Mouse (Mus musculus) testis, postnatal 10 days (tissue): ENCODE measurements around the gene Rcn3.

ENCODE experiments used
- DNase-seq: peaks from one replicate; pipeline ENCODE4 v3.0.0; 2021; ENCODE audit warnings: low spot score

The Rcn3 gene

DNA sequence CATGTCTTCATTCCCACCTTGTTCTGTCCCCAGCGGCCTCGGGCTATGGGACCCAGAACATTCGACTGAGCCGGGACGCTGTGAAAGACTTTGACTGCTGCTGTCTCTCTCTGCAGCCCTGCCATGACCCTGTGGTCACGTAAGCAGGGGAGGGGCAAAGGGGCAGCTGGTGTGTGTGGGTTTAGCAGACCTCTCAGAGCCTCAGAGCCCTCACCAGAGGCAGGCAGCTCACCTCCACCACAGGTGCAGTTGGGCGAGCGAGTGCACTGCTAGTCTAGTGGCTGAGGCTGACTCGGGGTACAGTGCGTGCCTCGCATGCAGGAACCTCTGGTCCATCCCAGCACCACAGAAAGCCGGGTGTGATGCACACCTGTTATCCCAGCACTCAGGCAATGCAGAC lies 18.1 kb downstream of the Rcn3 start:
- no peak for DNase-seq

DNA sequence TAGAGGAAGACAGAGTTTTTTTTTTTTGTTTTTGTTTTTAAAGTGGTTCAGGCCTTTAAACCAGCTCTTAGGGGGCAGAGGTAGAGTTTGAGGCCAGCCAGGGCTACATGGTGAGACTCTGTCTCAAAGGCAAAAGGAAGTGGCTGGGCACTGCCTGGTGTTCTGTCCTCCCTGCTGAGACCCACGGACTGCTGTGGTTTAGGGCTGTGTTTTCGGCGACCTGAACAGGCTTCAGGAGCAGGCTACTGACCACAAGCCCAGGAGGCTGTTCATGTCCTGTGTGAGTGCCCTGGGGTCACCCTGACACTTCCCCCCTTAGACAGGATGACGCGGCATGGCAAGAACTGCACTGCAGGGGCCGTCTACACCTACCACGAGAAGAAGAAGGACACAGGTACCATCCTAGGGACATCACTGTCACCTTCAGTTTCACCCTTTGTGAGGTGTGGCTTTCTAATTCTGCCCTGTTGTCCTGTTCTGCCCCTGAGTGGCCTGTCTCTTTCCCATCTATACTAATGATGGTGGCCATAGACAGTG lies 18.8 kb downstream of the Rcn3 start:
- no peak for DNase-seq

DNA sequence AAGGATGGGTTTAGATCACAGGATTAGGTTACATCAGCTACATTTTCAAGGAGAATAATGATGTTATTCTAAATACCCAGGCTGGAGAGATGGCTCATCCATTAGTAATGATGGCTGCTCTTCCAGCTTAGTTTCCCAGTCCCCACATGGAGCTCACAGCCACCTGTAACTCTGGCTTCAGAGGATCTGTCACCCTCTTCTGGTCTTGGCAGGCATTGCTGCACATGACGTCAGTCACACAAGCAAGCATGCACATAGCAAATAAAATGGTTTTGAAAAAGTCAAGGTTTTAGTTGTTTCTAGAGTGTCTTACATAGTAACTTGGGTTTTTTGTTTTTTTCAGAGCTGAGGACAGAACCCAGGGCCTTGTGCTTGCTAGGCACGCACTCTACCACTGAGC lies 19.8 kb downstream of the Rcn3 start:
- DNase-seq, result no peak

DNA sequence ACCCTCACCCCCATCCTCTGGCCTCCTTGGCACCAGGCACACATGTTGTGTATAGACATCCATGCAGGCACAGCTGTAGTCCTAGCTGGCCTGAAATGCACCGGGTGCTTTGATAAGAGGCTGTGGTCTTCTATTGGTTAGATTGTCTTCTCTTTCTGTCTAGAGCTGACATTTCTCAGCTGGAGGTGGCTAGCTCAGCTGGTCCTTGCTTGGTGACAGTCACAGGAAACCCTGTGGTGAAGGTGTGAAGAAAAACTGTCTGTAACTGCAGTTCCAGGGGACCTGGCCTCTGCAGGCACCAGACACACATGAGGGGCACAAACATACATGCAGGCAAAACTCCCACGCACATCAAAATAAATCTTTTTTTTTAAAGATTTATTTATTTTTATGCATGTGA lies 22.4 kb downstream of the Rcn3 start:
- no peak for DNase-seq

DNA sequence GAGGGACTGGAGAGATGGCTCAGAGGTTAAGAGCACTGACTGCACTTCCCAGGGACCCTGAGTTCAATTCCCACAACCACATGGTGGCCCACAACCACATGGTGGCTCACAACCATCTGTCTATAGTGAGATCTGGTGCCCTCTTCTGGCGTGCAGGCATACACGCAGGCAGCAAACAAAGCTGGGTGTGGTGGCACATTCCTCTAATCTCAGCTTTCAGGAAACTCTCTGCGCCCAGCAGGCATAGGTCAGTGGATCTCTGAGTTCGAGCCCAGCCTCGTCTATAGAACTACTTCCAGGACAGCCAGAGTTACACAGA lies 24.1 kb downstream of the Rcn3 start:
- DNase-seq, result peak; percentile 72

DNA sequence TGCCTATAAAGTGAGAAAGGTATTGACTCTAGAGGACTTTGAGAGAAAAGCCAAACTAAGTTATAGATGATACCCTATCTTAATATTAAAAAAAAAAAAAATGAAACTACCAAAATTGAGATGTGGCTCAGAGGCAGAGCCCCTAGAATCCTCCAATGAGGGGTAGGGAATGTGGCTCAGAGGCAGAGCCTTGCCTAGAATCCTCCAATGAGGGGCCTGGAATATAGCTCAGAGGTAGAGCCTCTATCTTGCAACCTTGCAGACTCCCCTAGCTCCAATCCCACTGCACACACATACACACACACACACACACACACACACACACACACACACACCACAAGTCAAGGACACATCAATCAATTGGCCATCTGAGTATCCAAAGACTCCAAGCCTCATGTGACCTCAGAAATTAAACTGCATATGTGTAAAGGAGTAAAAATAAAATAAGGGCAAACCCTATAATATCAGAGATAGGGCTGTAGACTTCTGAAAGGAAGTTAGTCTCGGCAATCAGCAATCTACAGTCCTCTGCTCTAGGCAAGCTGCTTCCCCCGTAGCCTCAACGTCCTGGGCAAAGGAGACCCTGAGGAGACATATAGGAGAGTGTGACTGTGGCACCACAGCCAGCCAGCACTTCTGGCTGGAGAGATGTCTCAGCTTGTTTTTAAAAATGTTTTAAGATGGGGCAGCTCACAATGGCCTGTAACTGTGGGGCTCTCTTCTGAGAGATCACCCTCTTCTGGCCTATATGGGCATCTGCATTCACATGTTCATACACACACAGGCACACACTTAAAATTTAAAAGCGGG lies 24.6 kb downstream of the Rcn3 start:
- no peak for DNase-seq

DNA sequence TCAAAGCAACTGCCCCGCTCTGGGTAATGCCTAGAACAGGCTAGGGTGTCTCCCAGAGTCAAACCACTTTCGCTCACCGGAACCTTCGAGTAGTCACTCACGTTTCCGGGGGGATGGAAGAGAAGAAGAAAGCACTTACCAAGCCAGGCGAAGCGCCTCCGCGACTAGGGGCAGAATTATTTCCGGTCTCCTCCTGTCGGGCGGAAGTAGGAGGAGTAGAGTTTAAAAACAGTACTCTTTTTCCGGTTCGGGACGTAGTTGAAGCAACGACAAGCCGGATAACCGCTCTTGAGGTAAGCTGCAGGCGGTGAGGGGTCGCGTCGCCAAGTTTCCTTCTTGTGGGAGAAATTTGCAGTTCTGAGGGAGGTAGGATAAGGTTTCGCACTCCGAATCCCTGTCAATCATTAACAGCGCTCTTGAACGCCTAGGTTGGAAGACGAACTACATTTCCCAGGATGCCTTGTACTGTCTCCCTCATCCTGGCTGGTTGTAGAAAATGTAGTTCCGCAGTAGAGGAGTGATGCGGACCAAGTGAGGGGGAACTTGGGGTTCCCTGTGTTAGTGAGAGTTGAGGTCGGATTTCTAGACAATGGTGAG lies 29.7 kb downstream of the Rcn3 start, which contains the start of the genes Nosip and Prrg2:
Nosip (plus strand) TSS at position 191 of the 597 bp plus-strand sequence.
Prrg2 (minus strand) TSS at position 439 of the 597 bp plus-strand sequence.
- peak; percentile 91 for DNase-seq

DNA sequence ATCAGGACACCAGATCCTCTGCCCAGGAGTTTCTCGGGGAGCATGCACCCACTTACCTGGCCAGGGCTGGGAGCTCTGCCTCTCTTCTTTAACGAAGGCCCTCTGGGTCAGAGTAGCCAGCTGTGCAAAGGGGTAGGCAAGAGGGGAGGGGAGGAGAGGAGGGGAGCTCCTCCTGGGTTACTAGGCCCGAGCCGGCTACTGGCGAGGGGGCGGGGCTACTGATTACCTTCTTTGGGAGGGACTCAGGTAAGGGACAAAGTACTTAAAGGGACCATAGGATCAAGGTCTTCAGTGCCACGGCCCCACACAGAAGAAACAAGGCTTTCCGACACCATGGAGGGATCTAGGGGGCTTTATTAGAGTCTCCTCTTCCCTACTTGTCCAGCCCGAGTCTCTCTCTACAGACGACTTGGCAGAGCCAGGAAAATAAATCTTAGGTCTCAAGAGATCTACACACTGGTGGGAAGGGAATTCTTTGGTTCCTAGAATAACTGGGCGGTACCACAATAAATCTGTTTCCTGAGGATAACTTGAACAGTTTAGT lies 30.4 kb downstream of the Rcn3 start:
- peak; percentile 67 for DNase-seq

DNA sequence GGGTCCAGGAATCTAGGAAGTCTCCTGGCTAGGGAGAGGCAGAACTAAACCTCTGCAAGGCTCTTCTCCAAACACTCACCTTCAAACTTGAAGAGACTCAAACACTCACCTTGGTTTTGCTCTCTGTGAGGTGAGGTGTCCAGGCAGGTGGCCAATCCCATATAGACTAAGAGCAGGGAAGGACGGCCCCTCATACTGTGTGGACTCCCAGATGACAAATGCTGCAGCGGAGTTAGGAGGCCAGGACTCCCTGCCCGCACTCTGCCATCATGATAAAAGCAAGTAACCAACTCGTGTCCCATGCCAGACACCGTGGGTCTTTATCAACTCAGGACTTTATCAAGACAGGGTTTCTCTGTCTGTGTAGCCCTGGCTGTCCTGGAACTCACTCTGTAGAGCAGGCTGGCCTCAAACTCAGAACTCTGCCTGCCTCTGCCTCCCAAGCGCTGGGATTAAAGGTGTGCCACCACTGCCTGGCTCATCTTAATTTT lies 31.3 kb downstream of the Rcn3 start:
- DNase-seq, result no peak

DNA sequence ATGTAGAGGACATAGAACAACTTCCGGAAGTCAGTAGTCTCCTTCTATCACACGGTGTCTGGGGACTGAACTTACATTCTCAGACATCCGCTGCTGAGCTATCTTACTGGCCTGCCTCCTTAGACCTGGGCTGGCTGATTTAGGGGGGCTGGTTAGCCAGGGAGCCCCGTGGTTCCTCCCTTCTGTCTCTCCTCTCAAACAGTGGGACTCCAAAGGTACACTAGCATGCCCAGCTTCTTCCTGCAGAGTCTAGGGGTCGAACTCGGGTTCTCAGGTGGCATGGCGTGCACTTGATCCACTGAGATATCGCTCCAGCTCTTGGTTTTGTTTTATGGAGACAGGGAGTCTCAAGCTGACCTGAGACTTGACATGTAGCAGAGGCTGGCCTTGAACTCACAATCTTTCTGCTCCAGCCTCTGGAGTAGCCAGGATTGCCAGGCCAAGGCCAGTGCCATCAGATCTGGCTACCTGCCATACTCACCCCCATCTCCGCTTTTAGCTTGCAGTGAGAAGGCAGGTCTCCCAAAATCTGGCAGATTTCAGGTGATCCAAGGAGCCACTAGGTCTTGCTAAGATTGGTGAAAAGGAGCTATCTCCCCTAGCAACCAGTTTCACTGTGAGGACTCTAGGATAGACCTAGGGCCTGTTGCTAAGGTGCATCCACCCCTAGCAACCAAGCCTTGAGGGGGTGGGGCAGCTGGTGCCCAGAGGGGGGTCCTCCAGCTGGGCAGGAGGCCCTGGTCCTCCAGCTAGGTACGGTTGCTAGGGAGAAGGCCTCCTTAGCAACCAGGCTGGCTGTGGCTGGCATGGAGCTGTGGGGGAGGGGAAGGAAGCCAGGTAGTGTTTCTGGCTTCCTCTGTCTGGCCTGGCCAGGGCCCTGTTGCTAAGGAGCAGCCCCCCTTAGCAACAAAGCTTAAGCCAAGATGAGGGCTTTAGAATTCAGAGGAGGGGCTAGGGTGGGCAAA lies 33.1 kb downstream of the Rcn3 start:
- no peak for DNase-seq

DNA sequence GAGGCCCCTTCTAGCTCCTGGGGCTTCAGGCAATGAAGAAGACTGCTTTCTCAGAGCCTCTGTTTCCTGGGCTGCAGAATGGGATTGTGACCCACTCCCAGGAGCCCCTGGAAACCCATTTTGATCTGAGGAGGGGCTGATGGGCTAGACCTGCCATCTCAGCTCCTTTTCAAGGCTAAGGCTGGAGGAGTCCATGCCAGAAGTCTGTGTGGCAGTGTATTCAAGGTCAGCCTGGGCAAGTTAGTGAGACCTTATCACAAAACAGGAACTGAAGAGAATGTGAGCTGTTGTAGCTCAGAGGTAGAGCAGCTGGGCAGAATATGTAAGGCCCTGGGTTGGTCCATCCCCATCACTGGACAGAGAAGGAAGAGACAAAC lies 35.1 kb downstream of the Rcn3 start:
- no peak for DNase-seq

DNA sequence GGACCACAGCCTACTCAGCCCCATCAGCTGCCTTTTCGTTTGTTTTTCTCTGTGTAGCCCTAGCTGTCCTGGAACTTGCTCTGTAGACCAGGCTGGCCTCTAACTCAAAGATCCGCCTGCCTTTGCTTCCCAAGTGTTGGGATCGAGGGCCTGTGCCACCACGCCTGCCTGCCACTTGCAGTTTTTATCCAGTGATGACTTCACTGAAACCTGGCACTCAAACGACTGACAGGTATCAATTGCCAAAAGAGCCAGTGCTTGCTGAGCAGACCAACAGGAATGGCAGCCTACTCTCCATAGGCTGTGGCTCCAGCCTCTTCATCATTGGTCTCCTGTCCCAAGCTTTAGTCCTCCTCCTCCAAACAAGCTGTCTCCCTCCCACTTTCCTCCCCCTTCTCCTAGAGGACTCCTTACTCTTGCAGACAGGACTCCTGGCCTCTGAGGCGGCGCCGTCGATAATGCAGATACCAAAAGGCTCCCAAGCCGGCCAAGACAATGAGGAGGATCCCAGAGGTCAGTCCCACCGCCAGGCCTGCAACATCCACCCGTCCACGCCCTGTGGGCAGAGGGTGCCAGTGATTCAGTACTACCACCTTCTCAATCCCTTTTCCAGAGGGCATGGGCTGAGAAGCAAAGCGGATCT lies 35.6 kb downstream of the Rcn3 start:
- peak; percentile 66 for DNase-seq

DNA sequence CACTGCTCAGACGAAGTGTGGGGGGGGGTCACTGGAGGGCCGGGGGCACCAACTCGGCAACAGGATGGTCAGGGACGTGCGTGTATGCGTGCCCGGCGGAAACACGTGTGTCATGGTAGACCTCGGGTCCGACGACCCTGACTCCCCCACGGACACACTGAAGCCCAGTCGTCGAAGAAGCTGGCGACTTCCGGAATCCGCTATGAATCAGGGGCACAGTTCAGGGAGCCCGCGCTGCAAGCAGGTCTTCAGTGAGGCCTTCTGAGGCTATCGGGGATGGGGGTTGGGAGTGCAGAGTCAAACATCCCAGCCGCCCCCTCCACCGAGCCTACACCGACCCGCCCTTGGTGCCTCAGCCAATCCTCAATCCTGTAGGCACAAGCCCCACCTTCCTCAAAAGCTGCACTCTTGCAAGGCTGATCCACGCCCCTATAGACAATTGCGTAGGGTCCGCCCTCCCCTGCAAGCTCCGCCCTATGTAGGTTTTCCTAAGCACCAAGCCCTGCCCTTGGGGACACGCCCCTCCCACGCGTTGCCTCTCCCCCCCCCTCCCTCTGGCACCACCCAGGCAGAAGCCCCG lies 38.0 kb downstream of the Rcn3 start:
- DNase-seq, result peak; percentile 93

DNA sequence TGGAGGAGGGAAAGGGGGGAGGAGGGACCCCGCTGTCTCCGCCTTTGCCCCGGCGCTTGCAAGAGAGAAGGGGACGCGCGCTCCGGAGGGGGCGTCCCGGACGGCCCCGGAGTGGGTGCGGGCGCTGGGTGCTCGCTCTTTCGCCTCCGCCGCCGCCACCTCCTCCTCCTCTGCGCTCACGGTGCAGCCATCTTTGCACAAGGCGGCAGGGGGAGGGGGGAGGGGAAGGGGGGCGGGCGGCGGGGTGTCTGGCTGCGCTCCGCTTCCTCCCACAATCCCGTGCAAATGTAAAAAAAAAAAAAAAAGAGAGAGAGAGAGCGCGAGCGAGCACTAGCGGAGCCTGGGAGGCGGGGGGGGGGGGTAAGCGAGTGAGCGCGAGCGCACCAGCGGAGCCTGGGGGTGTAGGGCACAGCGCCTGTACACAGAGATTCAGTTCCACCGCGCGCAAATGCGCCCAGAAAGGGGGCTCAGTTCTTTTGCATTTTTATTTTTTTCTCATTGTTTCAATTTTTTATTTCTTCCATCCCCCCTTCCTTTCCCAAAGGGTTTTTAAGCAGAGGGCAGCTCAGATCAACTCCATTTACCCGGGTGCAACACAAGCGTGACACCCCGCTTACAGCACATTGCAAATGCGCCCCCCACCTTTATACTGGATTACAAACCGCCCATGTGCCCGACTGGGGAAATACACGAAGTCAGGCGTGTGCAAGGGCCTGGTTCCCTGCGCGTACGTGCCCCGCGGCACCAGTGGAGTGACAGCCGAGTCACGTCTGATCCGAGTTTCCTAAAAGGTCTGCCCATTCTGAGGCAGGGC lies 38.7 kb downstream of the Rcn3 start:
- peak; percentile 82 for DNase-seq

DNA sequence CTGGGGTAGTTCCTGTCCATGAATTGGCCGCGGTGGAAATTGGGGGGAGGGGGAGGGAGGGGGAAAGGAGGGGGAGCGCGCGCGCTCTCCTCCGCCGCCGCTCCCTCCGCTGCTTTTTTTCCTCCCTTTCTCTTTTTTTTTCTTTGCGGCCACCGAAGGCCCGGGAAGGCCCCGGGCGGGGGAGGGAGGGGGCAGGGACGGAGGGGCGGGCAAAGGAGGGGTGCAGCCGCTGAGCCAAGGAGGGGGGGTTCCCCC lies 39.2 kb downstream of the Rcn3 start, which contains the start of gene Prr12:
Prr12 (minus strand) TSS at position 20 of the 255 bp plus-strand sequence.
- DNase-seq, result no peak

DNA sequence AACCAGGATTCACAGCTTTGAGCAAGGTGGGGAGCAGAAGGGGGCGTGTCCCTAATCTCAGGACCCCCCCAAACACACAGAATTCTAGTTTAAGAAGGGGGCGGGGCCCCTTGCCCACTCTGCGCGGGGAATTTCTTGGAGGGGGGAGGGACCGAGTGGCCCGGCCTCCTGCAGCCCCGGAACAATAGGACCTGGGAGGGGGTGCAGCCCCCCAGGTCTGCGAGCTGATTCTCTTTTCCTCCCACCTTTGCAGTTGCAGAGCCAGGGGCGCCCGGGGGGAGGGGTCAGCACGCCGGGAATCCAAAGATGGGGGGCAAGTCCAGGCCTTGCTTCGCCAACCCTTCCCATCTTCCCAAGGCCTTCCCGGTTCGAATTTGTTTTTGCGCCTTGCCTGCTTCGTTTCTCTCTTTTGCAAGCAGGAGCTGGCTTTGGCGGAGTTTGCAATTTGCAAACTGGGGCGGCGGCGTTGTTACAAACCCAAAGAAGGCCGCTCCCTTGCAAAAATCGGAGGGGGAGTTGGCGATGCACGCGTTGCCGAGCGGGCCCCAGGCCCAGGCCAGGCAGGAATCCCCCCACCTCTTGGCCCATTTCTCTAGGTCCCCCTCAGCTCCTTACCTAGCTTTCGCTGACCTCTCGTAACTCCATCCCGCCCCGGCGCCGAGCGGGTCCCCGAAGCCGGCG lies 39.7 kb downstream of the Rcn3 start:
- peak; percentile 76 for DNase-seq

DNA sequence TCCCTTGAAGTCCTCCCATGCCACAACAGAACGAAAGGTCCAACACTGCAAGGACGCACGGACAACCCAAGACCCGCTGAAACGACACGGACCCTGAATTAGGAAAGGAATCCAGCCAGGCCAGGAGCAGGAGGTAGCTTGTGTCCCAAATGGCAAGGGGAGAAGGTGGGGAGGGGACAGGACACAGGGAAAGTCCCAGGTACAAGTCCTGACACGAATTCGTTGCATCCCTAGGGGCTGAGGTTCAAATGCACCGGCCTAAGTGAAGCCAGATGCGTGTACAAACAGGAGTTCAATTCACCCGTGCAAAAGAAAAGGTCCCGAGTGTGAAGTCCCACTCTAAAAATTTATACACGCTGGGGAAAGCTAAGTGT lies 40.4 kb downstream of the Rcn3 start:
- DNase-seq, result no peak

DNA sequence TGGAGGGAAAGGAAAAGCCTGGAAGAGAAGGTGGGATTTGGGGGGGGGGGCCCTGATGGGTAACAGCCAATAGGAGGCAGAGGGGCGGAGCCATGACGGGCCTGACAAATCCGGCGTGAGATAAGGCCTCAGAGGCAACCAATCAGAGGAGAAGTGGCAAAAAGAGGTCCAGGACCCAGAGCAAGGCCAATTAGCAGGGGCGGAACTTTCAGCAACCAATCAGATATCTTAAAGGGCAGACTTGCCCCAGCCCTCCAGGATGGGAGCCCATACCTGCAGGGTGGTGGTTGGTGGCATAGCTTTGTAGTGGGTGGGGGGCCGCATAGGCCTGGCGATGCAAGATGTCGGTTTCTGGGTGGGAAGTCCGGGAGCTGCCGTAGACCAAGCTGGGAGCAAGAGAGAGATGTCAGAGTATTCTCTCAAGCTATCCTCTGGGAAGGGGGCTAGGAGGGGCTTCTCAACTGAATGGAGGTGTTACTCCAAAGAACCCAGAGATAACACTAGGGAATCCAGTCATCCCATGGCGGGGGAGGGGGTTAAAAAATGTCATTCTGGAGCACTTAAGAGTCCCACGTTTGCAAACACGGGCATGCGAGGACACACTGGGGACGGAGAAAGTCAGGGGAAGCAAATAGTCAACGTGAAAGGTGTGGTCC lies 40.9 kb downstream of the Rcn3 start:
- DNase-seq, result peak; percentile 89

DNA sequence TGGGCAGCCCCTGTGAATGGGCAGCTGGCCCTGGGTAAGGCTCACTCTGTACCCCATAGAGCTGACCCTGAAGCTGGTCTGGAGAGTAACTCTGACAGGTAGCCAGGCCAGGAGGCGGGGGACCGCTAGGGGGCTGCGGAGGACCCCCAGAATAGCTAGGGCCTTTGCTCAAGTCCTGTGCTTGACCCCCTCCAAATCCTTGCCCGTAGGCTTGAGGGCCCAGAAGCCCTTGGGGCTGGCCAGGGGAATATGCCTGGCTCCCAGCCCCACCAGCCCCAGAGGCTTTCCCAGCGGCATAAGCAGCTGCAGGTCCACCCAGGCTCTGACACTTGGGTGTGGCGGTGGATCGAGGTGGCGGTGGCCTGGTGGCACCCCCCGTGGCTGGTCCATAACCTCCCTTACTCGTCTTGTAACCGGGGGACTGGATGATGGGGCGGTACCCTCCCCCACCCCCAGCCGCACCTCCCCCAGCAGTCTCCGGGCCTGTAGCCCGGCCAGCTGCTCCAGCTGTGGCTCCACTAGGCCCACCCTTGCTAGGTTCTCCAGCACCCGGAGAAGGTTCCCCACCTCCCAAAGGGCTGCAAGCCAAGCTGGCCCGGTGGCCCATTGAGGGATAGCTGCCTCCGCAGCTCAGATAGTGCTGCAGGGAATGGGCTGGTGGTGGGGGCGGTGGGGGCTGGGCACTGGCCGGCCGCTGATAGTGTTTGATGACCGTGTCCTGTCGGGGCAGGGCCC lies 42.9 kb downstream of the Rcn3 start:
- DNase-seq, result no peak
